Mouse (Mus musculus) midbrain, postnatal 0 days (tissue): ENCODE measurements around the gene Igsf11. TPM values are rescaled to one million over a fixed set of nuclear protein-coding genes. Genes with fewer than 3 reads are reported as not detected.

Experiments
- ATAC-seq: fragments of 200-750 bp; cut with Nextera tagmentation; 2 replicates; pipeline ENCODE4 v1.8.0; 2017; ENCODE audit warnings: moderate number of reproducible peaks, mild to moderate bottlenecking, moderate TSS enrichment, moderate library complexity; ENCODE audit not compliant: low FRiP score
- DNase-seq: peaks from one replicate; pipeline ENCODE4 v3.0.0-alpha.2; 2015; ENCODE audit warnings: low spot score
- H3K27ac ChIP-seq: fragments of 300-500 bp; sonication (generic); 2 replicates; pipeline ENCODE4 v1.5.1; 2014; ENCODE audit warnings: low read depth, mild to moderate bottlenecking, low read length, mixed read lengths
- H3K27me3 ChIP-seq: fragments of 300-500 bp; sonication (generic); 2 replicates; pipeline ENCODE4 v1.6.1; 2014; ENCODE audit warnings: low read length, control low read depth, mixed read lengths; ENCODE audit not compliant: insufficient read depth
- H3K36me3 ChIP-seq: fragments of 300-500 bp; sonication (generic); 2 replicates; pipeline ENCODE4 v1.6.1; 2014; ENCODE audit warnings: low read length, control low read depth, mixed read lengths; ENCODE audit not compliant: insufficient read depth
- H3K4me1 ChIP-seq: fragments of 300-500 bp; sonication (generic); 2 replicates; pipeline ENCODE4 v1.6.1; 2014; ENCODE audit warnings: mild to moderate bottlenecking, control low read depth, antibody characterized with exemption, low read length, mixed read lengths; ENCODE audit not compliant: insufficient read depth
- H3K4me2 ChIP-seq: fragments of 300-500 bp; sonication (generic); 2 replicates; pipeline ENCODE4 v1.6.1; 2014; ENCODE audit warnings: low read depth, mild to moderate bottlenecking, low read length, mixed read lengths; ENCODE audit not compliant: poor library complexity, severe bottlenecking
- H3K4me3 ChIP-seq: fragments of 300-500 bp; sonication (generic); 2 replicates; pipeline ENCODE4 v1.5.1; 2014; ENCODE audit warnings: low read depth, mild to moderate bottlenecking, low read length, moderate library complexity
- H3K9ac ChIP-seq: fragments of 300-500 bp; sonication (generic); replicated peaks from 2 replicates; pipeline ENCODE4 v1.6.1; 2014; ENCODE audit warnings: mild to moderate bottlenecking, low read length, moderate library complexity, mixed read lengths; ENCODE audit not compliant: poor library complexity, severe bottlenecking
- H3K9me3 ChIP-seq: fragments of 300-500 bp; sonication (generic); 2 replicates; pipeline ENCODE4 v1.6.1; 2016; ENCODE audit warnings: low read length, control low read depth
- CTCF ChIP-seq: IDR thresholded peaks from 2 replicates; pipeline ENCODE4 v1.5.1; 2016; ENCODE audit warnings: antibody characterized with exemption, mild to moderate bottlenecking
- WGBS: fragments of 180-500 bp; shearing (Covaris S2); extraction: QIAGEN DNeasy Blood & Tissue Kit; methylation state at CpG from one replicate; pipeline ENCODE4 v1.1.7; 2014; 5-methylcytosine and 5-hydroxymethylcytosine counted together
- polyA plus RNA-seq: library from polyadenylated mRNA; unstranded; fragments of >200 nt; fragmentation: Nextera tagmentation; extraction: Ambion mirVana; gene quantifications from 2 replicates; pipeline ENCODE4 v1.2.1, GENCODE M21; 2015
- total RNA-seq: library from RNA; depleted of rRNA; stranded (reverse); fragments of >200 nt; gene quantifications from 2 replicates; pipeline ENCODE4 v1.2.3, GENCODE M21; 2014

Gene Igsf11
- total and polyA plus RNA-seq, 2 experiments from 2014 or later: 3.1 to 18.7 TPM

DNA sequence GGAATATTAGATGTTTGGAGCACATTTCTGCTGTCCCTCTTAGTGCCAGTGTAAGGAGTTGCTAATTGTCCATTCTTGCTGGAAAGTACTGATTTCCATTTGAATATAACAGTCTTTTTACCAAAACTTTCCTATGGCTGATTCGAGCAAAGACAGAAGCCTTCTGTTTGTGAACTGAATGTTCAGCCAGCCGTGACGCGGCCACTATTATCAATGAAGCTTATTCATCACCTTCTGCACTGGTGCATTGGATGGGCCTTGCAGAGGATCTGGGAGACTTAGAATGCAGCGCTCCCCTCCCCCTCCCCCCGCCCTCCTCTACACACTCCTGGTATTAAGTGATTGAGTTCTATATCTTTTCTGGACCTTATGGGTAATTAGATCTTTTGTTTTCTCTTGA, 48.8 kb downstream of the Igsf11 start:
- WGBS: 26% methylated on average over 6 of the region's 6 CpGs
- Histone ChIP-seq H3K4me3 (no peak overlapping the region), H3K4me1 (peaks cover 3% of the 10 kb centered on the region; the same call in 1 of the 2 replicates), H3K4me2 (no peak overlapping the region), H3K36me3 (no peaks in the 10 kb centered on the region), H3K9me3 (no peaks in the 10 kb centered on the region), H3K27me3 (no peaks in the 10 kb centered on the region), H3K27ac (peak overlapping the region; percentile 47; the same call in 1 of the 2 replicates), H3K9ac (no peak overlapping the region)
- ATAC-seq: peak; percentile 66; the same call in 1 of the 2 replicates
- TF ChIP-seq CTCF: no peak
- DNase-seq: peak; percentile 85

DNA sequence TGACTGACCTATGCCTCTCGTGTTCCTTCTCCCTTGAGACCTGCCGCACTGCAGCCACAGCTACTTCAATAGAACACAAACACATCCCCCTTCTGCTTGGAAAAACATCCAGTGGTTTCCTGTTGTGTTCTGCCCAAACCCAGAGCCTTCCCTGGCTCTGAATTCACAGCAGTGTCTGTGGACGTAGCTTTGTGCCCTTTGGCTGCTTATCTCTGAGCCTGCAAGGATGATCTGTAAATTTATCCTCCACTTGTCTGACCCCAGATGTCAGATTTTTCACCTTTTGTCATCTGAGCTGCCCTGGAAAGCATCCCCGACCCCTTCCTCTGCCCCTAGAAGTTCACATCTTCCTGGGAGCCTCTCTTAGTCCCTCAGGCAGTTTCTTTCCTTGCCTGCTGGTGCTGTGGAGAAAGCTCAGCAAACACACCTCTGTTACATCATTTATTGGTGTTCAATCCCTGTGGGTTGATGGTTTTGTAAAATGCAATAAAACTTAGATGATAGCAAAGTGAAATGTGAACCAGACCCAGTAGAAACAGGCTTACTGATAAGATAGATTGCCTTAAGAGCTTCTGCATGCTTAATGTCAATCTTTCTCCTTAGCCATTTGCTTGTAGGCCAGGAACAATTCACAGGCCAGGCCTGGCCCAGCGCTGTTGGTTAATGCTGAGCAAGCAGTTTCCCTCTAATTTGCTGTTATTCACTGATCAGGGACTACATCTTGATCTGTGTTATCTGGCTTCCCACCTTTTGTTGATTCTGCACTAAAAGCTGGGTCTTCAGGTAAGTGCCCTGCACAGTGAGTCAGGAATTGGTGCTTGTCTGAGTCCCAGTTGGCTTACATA, 51.5 kb downstream of the Igsf11 start:
- ATAC-seq: no peak
- no peaks in the 10 kb centered on the region for H3K27me3 ChIP-seq
- peaks cover 3% of the 10 kb centered on the region; the same call in 1 of the 2 replicates for H3K4me1 ChIP-seq
- H3K4me2 ChIP-seq: no peak overlapping the region
- 61% methylated on average over 5 of the region's 5 CpGs for WGBS
- TF ChIP-seq CTCF: no peak
- no peak for DNase-seq
- no peak overlapping the region for H3K4me3 ChIP-seq
- no peak overlapping the region for H3K9ac ChIP-seq
- H3K36me3 ChIP-seq: no peaks in the 10 kb centered on the region
- H3K9me3 ChIP-seq: no peaks in the 10 kb centered on the region
- no peak overlapping the region for H3K27ac ChIP-seq

DNA sequence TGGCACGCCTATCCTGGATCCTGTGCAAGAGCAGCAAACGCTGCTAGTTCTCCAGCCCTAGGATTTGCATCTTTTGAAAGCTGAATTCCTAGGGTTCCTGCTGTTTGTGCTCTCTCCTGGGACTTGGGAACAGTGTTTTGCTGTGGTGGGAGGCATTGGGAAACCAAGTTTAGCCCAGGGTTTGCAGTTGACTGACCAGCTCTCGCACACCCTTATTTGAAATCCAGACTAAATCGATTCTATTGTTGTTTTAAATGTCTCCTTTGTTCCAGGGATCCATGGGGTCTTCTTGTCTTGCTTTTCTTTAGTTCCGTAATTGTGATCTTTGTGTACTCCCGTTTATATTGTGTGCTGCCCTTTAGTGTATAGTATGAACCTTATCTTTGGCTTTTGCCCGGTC, 52.6 kb downstream of the Igsf11 start:
- DNase-seq (no peak), ATAC-seq (no peak)
- Histone ChIP-seq H3K9me3 (no peaks in the 10 kb centered on the region), H3K27me3 (no peaks in the 10 kb centered on the region), H3K4me1 (peaks cover 3% of the 10 kb centered on the region; the same call in 1 of the 2 replicates), H3K36me3 (no peaks in the 10 kb centered on the region), H3K9ac (no peak overlapping the region), H3K4me3 (no peak overlapping the region), H3K4me2 (no peak overlapping the region), H3K27ac (0 out of 2 replicates have a peak overlapping the region, but pooled peaks have one; percentile 2)
- 50% methylated on average over 7 of the region's 7 CpGs for WGBS
- TF ChIP-seq CTCF: no peak

DNA sequence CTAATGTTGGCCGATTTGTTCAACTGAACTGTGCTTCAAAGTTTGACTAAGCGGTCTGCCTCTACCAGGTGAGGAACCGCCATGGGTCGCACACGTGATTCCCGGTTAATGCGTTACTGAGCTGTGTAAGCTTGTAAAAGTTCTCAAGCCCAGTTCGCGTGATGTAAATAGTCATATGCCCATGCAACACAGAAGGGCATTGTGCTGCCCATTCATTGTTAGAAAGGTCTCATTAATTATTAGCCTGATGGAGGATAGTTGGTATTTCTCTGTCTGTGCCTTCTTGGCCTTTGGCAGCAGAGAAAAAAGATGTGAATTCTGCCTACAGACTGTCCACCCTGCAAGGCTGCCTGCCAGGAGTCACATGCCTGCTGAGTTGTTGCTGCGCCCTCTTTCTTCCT, 53.1 kb downstream of the Igsf11 start:
- Histone ChIP-seq H3K9ac (no peak overlapping the region), H3K4me1 (peaks cover 3% of the 10 kb centered on the region; the same call in 1 of the 2 replicates), H3K36me3 (no peaks in the 10 kb centered on the region), H3K9me3 (no peaks in the 10 kb centered on the region), H3K27ac (0 out of 2 replicates have a peak overlapping the region, but pooled peaks have one; percentile 2), H3K27me3 (no peaks in the 10 kb centered on the region), H3K4me3 (no peak overlapping the region), H3K4me2 (no peak overlapping the region)
- no peak for TF ChIP-seq CTCF
- DNase-seq (no peak), ATAC-seq (no peak)
- 81% methylated on average over 10 of the region's 10 CpGs for WGBS

DNA sequence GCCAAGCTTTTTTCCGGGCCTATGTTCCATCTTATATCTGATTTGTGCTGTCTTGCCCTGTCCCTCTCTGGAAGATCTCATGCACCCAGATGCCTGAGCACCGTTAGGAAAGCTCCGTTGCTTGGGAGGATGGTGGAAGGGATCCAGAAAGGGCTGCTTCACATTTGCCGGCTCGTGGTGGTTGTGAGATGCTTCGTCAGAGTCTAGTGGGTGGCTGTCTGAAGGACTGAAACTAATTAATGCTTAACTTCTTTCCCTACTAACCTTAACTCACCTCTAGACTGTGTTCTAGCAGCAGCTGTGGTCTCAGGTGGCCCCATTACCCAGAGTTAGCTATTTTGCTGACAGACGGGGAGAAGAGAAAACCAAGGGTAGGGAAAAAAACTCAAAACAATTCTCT, 54.0 kb downstream of the Igsf11 start:
- no peaks in the 10 kb centered on the region for H3K27me3 ChIP-seq
- DNase-seq (no peak), ATAC-seq (no peak)
- H3K36me3 ChIP-seq: no peaks in the 10 kb centered on the region
- H3K27ac ChIP-seq: no peak overlapping the region
- H3K4me1 ChIP-seq: peaks cover 3% of the 10 kb centered on the region; the same call in 1 of the 2 replicates
- H3K4me2 ChIP-seq: no peak overlapping the region
- no peak overlapping the region for H3K4me3 ChIP-seq
- no peaks in the 10 kb centered on the region for H3K9me3 ChIP-seq
- no peak for TF ChIP-seq CTCF
- 66% methylated on average over 7 of the region's 7 CpGs for WGBS
- H3K9ac ChIP-seq: no peak overlapping the region
